Mouse (Mus musculus): ENCODE results near the gene En1.

The En1 gene

DNA sequence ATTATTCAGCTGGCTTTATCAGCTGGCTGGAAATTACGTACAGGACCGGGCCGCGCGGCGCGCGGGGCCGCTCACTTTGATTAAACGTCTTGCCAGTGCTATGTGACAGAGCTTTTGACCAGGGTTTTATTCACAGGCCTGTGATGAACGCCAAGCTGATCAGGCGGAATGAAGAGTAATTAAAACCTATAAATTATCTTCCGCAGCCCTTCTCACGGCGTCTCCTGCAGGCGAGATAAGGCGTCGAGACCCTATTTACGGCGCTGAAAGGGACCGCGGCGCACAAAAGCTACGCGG, 2.1 kb upstream of the En1 start:
- DNase-seq (ENCODE audit: low spot score in 2 of 2): no peak

DNA sequence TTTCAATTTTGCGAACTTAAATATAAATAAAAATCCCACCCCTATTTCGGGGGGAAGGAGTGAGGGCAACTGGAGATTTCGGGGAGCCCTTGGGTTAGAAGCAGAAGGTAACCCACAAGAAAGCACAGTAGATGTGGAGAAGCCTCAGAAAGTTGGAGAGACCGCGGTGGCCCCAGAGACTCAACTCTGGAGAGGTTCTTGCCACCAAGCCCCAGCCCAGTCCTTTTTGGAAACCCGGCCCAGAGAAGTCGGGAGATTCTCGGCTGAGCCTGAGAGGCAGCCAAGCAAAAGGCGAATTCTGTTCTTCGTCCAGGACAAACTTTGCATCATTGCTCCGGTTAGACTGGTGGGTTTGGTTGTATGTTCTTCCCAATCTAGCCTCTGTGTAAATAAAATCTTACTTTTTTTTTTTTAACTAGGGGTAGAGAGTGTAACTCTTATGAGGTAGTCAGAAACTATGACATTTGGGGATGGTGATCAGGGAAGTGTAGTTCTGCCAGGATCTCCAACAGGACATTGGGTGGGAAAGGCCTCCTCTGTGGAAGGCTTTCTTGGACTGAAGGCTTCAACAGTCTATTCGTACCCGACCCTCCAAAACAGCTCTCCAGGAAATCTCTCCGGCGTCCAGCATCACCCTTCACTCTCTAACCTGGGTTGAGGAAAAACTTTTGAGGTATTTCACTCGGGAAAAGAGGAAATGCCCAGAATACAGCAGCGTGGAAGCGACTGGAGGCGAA, 1.5 kb upstream of the En1 start:
- DNase-seq (ENCODE audit: low spot score in 2 of 2): no peak

GRCm38 (mm10) chr1:120601253-120601836, 873 bp upstream of the En1 start:
- no peak for DNase-seq (ENCODE audit: low spot score in 2 of 2)

- no peak for DNase-seq (ENCODE audit: low spot score in 2 of 2)
These were observed 848 bp downstream of the En1 start for GRCm38 (mm10) chr1:120602876-120603655.

- DNase-seq (ENCODE audit: low spot score in 2 of 2): no peak
These were observed 1.4 kb downstream of the En1 start for GRCm38 (mm10) chr1:120603656-120604051.

DNA sequence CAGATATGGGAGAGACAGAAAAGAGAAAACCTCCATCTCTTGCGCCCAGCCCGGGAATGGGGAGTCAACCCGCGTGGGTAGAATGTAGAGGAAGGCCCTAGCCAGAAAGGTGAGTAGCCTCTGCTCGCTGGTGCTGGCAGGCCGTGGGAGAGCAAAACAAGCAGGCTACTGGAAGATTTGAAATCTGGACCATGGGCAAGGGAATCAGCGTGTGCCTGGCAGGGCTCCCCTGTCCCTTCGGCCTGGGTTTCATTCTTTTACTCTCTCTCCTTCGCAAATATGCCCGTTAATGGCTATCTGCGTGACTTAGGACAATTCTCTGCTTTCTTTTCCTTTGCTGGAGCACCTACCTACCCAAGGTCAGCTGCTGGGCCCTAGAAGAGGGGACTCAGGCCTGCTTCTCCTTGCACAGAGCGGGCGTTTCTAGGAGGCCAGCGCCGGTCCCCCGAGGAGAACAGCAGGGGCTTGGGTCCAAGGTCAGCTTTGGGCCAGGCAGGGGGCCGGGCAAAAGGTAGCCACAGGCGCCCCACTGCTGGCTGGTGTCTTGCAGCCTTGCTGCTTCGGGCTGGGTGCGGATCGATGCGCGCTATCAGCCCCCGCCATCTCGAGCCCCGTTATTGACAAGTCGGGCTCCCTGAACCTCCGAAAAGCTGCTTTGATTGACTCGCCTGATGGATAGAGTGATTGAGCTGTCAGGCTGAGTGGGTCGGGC, 2.4 kb downstream of the En1 start:
- no peak for DNase-seq (ENCODE audit: low spot score in 2 of 2)

DNA sequence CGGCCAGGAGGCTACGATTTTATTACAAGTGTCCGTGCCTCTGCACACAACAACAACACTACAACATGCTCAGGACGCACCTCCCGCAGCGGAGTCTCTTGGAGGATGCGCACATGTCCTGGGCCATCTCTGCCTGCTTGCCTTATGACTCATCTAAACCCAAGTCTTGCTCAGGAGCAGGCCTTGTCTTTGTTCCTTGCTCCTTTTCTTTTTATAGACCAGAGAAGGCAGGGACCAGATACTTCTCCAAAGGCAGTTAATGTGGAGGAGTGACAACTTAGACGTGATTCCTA, 2.9 kb downstream of the En1 start:
- no peak for DNase-seq (ENCODE audit: low spot score in 2 of 2)

- no peak for DNase-seq (ENCODE audit: low spot score in 2 of 2)
These were observed 3.5 kb downstream of the En1 start for GRCm38 (mm10) chr1:120605521-120606310.

GRCm38 (mm10) chr1:120606641-120607575, 4.7 kb downstream of the En1 start:
- no peak for DNase-seq (ENCODE audit: low spot score in 2 of 2)

DNA sequence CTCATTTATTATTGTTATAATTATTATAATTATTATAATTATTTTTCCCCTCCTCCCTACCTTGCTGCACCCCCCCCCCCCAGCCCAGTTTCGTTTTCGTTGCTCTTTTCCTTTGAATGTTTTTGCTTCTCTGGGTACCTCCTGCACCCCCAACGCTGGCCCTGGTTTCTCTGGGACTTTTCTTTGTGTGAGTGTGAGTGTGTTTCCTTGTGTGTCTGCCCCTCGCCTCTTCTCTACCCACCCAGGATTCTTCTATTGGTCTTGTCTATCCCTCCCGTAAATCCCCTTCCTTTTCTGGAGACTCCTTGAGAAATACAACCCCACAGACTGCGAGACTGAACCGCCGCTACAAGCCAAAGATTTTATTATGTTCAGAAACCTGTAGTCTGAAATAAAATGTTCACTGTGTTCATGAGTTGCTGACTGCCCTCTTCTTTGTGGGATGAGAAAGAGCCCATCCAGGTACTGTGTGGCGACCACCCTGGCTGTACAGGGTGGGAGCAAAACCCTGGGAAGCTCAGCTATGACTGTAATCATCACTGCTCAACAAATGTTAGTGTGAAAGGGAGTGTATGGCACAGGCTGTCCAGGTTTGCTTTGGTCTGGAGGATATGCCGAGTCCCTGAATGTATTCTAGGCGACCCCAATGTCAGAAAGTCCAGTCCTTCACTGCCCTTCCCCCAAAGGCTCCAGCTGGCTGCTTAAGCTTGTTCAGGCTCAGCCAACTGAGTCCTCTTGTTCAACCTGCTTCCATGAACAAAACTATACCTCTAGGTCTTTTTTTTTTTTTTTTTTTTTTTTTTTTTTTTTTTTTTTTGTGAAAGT, 5.6 kb downstream of the En1 start:
- no peak for DNase-seq (ENCODE audit: low spot score in 2 of 2)

DNA sequence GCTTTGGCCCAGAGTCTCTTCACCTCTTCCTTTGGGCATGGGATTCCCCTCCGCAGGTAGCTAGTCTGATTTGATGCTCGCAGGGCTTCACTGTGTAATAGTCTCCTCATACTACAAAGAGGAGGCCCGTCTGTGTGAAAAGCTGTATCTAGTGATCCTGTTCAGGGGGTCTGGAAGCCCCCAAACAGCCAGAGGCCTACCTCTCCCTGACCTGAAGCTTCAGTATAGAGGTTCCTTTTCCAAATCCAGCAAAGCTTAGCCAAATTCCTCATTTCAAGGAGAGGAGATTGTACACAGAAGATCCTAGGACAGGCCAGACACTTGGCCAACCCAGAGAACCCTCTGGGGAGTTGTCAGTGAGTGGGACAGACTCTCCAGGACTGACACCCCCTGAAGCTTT, 6.2 kb downstream of the En1 start:
- DNase-seq (ENCODE audit: low spot score in 2 of 2): no peak

GRCm38 (mm10) chr1:120609611-120610010, 7.4 kb downstream of the En1 start:
- no peak for DNase-seq (ENCODE audit: low spot score in 2 of 2)

GRCm38 (mm10) chr1:120613461-120614306, 11.5 kb downstream of the En1 start:
- no peak for DNase-seq (ENCODE audit: low spot score in 2 of 2)

GRCm38 (mm10) chr1:120614307-120615100, 12.3 kb downstream of the En1 start:
- DNase-seq (ENCODE audit: low spot score in 2 of 2): no peak

GRCm38 (mm10) chr1:120615521-120615920, 13.3 kb downstream of the En1 start:
- no peak for DNase-seq (ENCODE audit: low spot score in 2 of 2)

DNA sequence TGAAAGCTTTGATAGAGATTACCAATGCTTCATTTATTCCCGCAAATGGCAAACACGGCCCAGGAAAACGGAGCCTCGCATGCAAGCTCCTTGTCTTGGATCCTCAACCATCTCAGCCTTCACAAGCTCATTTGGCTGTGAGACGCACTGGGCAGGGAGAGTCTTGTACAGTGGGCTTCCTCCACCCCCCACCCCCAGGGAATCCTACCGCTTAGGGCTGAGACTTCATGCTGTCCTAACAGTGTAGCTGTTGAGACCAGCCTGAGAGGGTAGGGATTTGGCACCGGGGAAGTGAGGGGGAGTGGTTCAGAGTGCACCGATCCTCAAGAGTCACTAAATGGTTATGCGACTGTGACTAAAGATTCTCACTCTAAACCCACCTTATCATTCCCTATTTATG, 13.7 kb downstream of the En1 start:
- DNase-seq (ENCODE audit: low spot score in 2 of 2): no peak

GRCm38 (mm10) chr1:120621383-120621782, 19.2 kb downstream of the En1 start:
- no peak for DNase-seq (ENCODE audit: low spot score in 2 of 2)
